Mouse (Mus musculus) MEL (cell line): ENCODE measurements around the gene Gm20388. TPM values are rescaled to one million over a fixed set of nuclear protein-coding genes. Genes with fewer than 3 reads are reported as not detected.

ENCODE experiments used
- DNase-seq: peaks from one replicate; pipeline ENCODE4 v3.0.0; 2011; ENCODE audit warnings: low read depth, low spot score
- H3K27ac ChIP-seq: 2 replicates; pipeline ENCODE4 v1.5.1; 2012; ENCODE audit warnings: low read depth, mild to moderate bottlenecking, control low read depth, low read length, moderate library complexity; ENCODE audit not compliant: control insufficient read depth
- H3K27me3 ChIP-seq, 2 experiments: fragments of 150-350 bp in 1 of 2; sonication (generic) in 1 of 2; 2 replicates each; pipeline ENCODE4 v1.6.1; 2012; ENCODE audit warnings: low read length in 2 of 2, mild to moderate bottlenecking in 2 of 2, improper control_type of control experiment in 1 of 2, moderate library complexity in 1 of 2; ENCODE audit not compliant: insufficient read depth in 2 of 2, control insufficient read depth in 1 of 2
- H3K36me3 ChIP-seq, 2 experiments: 2 replicates each; pipeline ENCODE4 v1.6.1; 2012 to 2014; ENCODE audit warnings: low read length in 2 of 2, improper control_type of control experiment in 1 of 2, inconsistent platforms in 1 of 2, mild to moderate bottlenecking in 1 of 2; ENCODE audit not compliant: insufficient read depth in 2 of 2, control insufficient read depth in 1 of 2
- H3K4me1 ChIP-seq, 2 experiments: fragments of 150-350 bp in 1 of 2; sonication (generic) in 1 of 2; 2 replicates each; pipeline ENCODE4 v1.6.1; 2012; ENCODE audit warnings: low read length in 2 of 2, improper control_type of control experiment in 1 of 2, mild to moderate bottlenecking in 1 of 2; ENCODE audit not compliant: insufficient read depth in 2 of 2, control insufficient read depth in 1 of 2
- H3K4me3 ChIP-seq, 2 experiments: fragments of 150-350 bp in 1 of 2; sonication (generic) in 1 of 2; 2 replicates each; pipeline ENCODE4 v1.5.1; 2012; ENCODE audit warnings: low read depth in 2 of 2, low read length in 2 of 2, mild to moderate bottlenecking in 2 of 2, moderate library complexity in 2 of 2, control low read depth in 1 of 2, improper control_type of control experiment in 1 of 2; ENCODE audit not compliant: control insufficient read depth in 1 of 2, insufficient read depth in 1 of 2
- H3K79me2 ChIP-seq: 2 replicates; pipeline ENCODE4 v1.6.1; 2012; ENCODE audit warnings: mild to moderate bottlenecking, low read length, moderate library complexity; ENCODE audit not compliant: control insufficient read depth, poor library complexity, insufficient read depth
- H3K9ac ChIP-seq: 2 replicates; pipeline ENCODE4 v1.6.1; 2012; ENCODE audit warnings: low read depth, mild to moderate bottlenecking, control low read depth, low read length, moderate library complexity; ENCODE audit not compliant: control insufficient read depth, poor library complexity, severe bottlenecking
- H3K9me3 ChIP-seq: fragments of 150-350 bp; sonication (generic); replicated peaks from 2 replicates; pipeline ENCODE4 v1.6.1; 2012; ENCODE audit warnings: mild to moderate bottlenecking, low read length, improper control_type of control experiment, moderate library complexity; ENCODE audit not compliant: insufficient read depth
- BHLHE40 ChIP-seq: IDR thresholded peaks from 2 replicates; pipeline ENCODE4 v1.6.1; 2012; ENCODE audit warnings: low read depth, mild to moderate bottlenecking, inconsistent platforms, low read length, improper control_type of control experiment, borderline replicate concordance
- EP300 ChIP-seq, 2 experiments: IDR thresholded peaks; 2 replicates each; pipeline ENCODE4 v1.6.1; 2011; ENCODE audit warnings: improper control_type of control experiment in 2 of 2, low read length in 2 of 2, low read depth in 1 of 2, mild to moderate bottlenecking in 1 of 2
- GABPA ChIP-seq: IDR thresholded peaks from 2 replicates; pipeline ENCODE4 v1.6.1; 2012; ENCODE audit warnings: low read depth, mild to moderate bottlenecking, inconsistent platforms, low read length, improper control_type of control experiment, moderate library complexity
- GATA1 ChIP-seq: IDR thresholded peaks from 2 replicates; pipeline ENCODE4 v1.6.1; 2011; ENCODE audit warnings: low read depth, low read length, improper control_type of control experiment
- MAFK ChIP-seq: IDR thresholded peaks from 2 replicates; pipeline ENCODE4 v1.6.1; 2011; ENCODE audit warnings: low read depth, mild to moderate bottlenecking, low read length, improper control_type of control experiment, borderline replicate concordance
- MYC ChIP-seq: IDR thresholded peaks from 2 replicates; pipeline ENCODE4 v1.6.1; 2011; ENCODE audit warnings: low read depth, mild to moderate bottlenecking, low read length, improper control_type of control experiment, moderate library complexity
- NELFE ChIP-seq: IDR thresholded peaks from 2 replicates; pipeline ENCODE4 v1.6.1; 2011; ENCODE audit warnings: low read depth, low read length, improper control_type of control experiment
- POLR2A ChIP-seq, 2 experiments: IDR thresholded peaks; 2 replicates each; pipeline ENCODE4 v1.6.1; 2011 to 2012; ENCODE audit warnings: low read length in 2 of 2, mild to moderate bottlenecking in 2 of 2, control low read depth in 1 of 2, improper control_type of control experiment in 1 of 2, low read depth in 1 of 2, moderate library complexity in 1 of 2; ENCODE audit not compliant: control insufficient read depth in 1 of 2, insufficient read depth in 1 of 2, poor library complexity in 1 of 2
- POLR2AphosphoS2 ChIP-seq: IDR thresholded peaks from 2 replicates; pipeline ENCODE4 v1.6.1; 2011; ENCODE audit warnings: low read length, improper control_type of control experiment
- TAL1 ChIP-seq: IDR thresholded peaks from 2 replicates; pipeline ENCODE4 v1.6.1; 2012; ENCODE audit warnings: mild to moderate bottlenecking, inconsistent platforms, low read length, moderate library complexity, mixed read lengths
- TCF12 ChIP-seq: IDR thresholded peaks from 2 replicates; pipeline ENCODE4 v1.6.1; 2014; ENCODE audit warnings: low read depth, mild to moderate bottlenecking, inconsistent platforms, low read length, improper control_type of control experiment, moderate library complexity
- USF1 ChIP-seq: IDR thresholded peaks from 2 replicates; pipeline ENCODE4 v1.6.1; 2014; ENCODE audit warnings: low read depth, mild to moderate bottlenecking, inconsistent platforms, low read length, improper control_type of control experiment, moderate library complexity
- ZC3H11A ChIP-seq: IDR thresholded peaks from 2 replicates; pipeline ENCODE4 v1.6.1; 2012; ENCODE audit warnings: low read depth, mild to moderate bottlenecking, inconsistent platforms, low read length, improper control_type of control experiment
- polyA plus RNA-seq, 2 experiments: library from polyadenylated mRNA; stranded (reverse) in 1 of 2; unstranded in 1 of 2; fragments of >175 nt in 1 of 2; fragments of >200 nt in 1 of 2; gene quantifications; 2 replicates each; pipeline versions ENCODE4 v1.2.1 to v1.2.4; 2012; ENCODE audit warnings: low replicate concordance in 2 of 2, low read depth in 1 of 2; ENCODE audit not compliant: insufficient read length in 2 of 2, insufficient read depth in 1 of 2, missing spikeins in 1 of 2
- total RNA-seq: library from RNA; depleted of rRNA; stranded (reverse); fragments of 300-350 nt; gene quantifications from 2 replicates; pipeline ENCODE4 v1.2.3, GENCODE M21; 2012

Gene Gm20388
- total and polyA plus RNA-seq, 3 experiments, result 11.1 to 17.8 TPM; not detected in 1

DNA sequence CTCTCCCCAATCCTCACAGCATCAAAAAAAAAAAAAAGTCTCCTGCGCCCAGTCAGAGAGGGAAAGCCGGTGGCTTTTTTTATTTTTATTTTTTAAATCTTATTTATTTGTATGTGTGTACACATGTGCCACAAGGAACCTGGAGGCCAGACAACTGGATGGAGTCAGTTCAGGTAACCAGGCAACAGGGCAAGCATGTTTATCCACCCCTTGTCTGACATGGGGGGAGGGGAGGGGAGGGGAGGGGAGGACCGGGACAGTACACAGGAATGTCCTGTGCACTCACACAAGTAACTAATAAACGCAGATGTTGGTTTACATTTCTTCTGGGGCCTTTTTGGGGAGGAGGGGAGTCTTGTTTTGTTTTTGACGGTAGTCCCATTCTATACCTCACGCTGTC is 1653.1 kb downstream of the Gm20388 start:
- H3K36me3 ChIP-seq, result no peaks in the 10 kb centered on the region; a peak in 1 of 4 replicates
- no peak overlapping the region for H3K9ac ChIP-seq
- no peak for TF ChIP-seq GABPA
- TF ChIP-seq TAL1, result no peak
- no peak for TF ChIP-seq TCF12
- no peak for TF ChIP-seq POLR2A (IDR thresholded peaks at IDR 0.05; ENCODE audit: control insufficient read depth in 1 of 2, insufficient read depth in 1 of 2, low read depth in 1 of 2, low read length in 2 of 2, poor library complexity in 1 of 2)
- no peak for TF ChIP-seq ZC3H11A
- TF ChIP-seq GATA1, result no peak
- no peak for TF ChIP-seq POLR2AphosphoS2
- no peak for TF ChIP-seq USF1
- no peak for TF ChIP-seq MYC
- H3K79me2 ChIP-seq, result peaks cover 3% of the 10 kb centered on the region; the same call in 1 of the 2 replicates
- no peaks in the 10 kb centered on the region for H3K27me3 ChIP-seq
- no peaks in the 10 kb centered on the region for H3K4me1 ChIP-seq
- no peak for DNase-seq
- no peak overlapping the region for H3K27ac ChIP-seq
- H3K4me3 ChIP-seq, result no peak overlapping the region
- no peaks in the 10 kb centered on the region for H3K9me3 ChIP-seq

GRCm38 (mm10) chr8:121568321-121568720 is 1657.7 kb downstream of the Gm20388 start:
- Histone ChIP-seq H3K79me2 (peaks cover 12% of the 10 kb centered on the region), H3K9ac (no peak overlapping the region), H3K4me3 (no peak overlapping the region), H3K36me3 (no peaks in the 10 kb centered on the region; a peak in 1 of 4 replicates), H3K27me3 (no peaks in the 10 kb centered on the region), H3K4me1 (no peaks in the 10 kb centered on the region), H3K27ac (no peak overlapping the region), H3K9me3 (no peaks in the 10 kb centered on the region)
- no peak for TF ChIP-seq BHLHE40
- peak; percentile 90 for TF ChIP-seq MAFK
- DNase-seq, result no peak

DNA sequence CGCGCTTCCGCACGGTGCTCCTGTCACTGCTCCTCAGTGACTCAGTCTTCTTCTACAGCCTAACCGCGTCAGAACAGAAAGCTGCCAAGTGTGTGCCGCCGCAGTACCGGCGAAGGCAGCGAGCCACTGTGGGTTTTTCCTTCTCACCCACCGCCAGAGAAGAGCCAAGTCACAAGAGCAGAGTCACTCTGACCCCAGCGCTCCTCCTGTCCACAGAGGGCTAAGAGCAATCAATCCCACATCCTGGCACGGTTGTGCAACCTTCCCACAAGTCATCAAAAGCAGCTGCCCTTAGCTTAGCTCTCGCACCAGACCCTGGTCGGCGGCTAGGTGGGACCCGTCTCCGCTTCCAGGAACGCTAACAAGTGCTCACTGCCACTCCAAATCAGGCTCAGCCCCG is 1659.7 kb downstream of the Gm20388 start:
- peaks cover 31% of the 10 kb centered on the region for H3K79me2 ChIP-seq
- TF ChIP-seq EP300 (IDR thresholded peaks at IDR 0.05; ENCODE audit: low read depth in 1 of 2, low read length in 2 of 2) (no peak), TAL1 (no peak), NELFE (no peak), ZC3H11A (no peak)
- TF ChIP-seq, all 39 proteins: peak for 0
- no peak overlapping the region for H3K4me3 ChIP-seq
- no peak for DNase-seq
- no peaks in the 10 kb centered on the region for H3K36me3 ChIP-seq
- H3K27ac ChIP-seq, result no peak overlapping the region
- no peaks in the 10 kb centered on the region for H3K27me3 ChIP-seq
- H3K4me1 ChIP-seq, result no peaks in the 10 kb centered on the region; a peak in 1 of 4 replicates
- H3K9me3 ChIP-seq, result no peaks in the 10 kb centered on the region
- H3K9ac ChIP-seq, result no peak overlapping the region
